Mouse (Mus musculus): Measurements from ENCODE around the gene Ern2. TPM values are rescaled to one million over a fixed set of nuclear protein-coding genes. Genes with fewer than 3 reads are reported as not detected.
A peak's percentile ranks its signal among the peaks of the same experiment; 100 is the strongest.

Ern2 gene
- polyA plus RNA-seq, 1 experiment from 2014 or later: 0.68 TPM

DNA sequence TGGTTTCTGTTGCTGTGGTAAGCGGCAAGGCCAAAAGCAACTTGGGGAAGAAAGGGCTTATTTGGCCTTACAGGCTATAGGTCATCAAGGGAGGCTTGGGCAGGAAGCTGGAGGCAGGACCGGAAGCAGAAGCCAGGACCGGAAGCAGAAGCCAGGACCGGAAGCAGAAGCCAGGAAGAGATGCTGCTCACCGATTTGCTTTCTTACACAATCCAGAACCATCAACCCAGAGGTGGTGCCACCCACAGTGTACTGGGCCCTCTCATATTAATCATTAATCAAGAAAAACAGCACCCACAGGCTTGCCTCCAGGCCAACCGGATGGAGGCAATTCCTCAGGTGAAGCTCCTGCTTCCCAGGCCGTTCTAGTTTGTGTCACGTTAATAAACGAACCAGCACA, 10.8 kb upstream of the Ern2 start:
- Histone ChIP-seq H3K9ac (no peak overlapping the region), H3K36me3 (no peaks in the 10 kb centered on the region), H3K4me2 (no peak overlapping the region), H3K4me3 (no peak overlapping the region), H3K27me3 (no peaks in the 10 kb centered on the region), H3K9me3 (no peaks in the 10 kb centered on the region), H3K4me1 (replicated peaks) (no peaks in the 10 kb centered on the region), H3K27ac (replicated peaks) (no peak overlapping the region)
- ATAC-seq (ENCODE audit: low read depth): no peak
- WGBS: 86% methylated on average over 9 of the region's 9 CpGs

DNA sequence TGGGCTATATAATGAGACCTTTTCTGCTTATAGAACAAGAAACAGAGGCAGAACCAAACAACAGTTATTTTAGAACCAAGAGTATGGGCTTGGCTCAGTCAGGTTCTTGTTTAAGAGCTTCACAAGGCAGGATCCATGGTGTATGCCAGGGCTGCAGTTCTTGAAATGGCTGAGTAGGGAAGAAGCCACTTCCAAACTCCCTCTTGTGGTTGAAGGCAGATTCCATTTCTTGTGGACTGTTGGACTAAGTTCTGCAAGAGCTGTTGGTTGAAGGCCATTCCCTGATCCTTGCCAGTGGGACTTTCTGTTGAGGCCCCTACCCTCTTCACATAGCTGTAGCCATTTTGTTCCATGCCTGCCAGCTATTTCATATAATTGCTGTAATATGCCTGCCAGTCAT, 7.9 kb upstream of the Ern2 start:
- Histone ChIP-seq H3K4me3 (no peak overlapping the region), H3K4me1 (replicated peaks) (no peaks in the 10 kb centered on the region), H3K4me2 (no peak overlapping the region), H3K27me3 (no peaks in the 10 kb centered on the region), H3K9me3 (no peaks in the 10 kb centered on the region), H3K36me3 (no peaks in the 10 kb centered on the region), H3K9ac (no peak overlapping the region), H3K27ac (replicated peaks) (no peak overlapping the region)
- ATAC-seq (ENCODE audit: low read depth): no peak

DNA sequence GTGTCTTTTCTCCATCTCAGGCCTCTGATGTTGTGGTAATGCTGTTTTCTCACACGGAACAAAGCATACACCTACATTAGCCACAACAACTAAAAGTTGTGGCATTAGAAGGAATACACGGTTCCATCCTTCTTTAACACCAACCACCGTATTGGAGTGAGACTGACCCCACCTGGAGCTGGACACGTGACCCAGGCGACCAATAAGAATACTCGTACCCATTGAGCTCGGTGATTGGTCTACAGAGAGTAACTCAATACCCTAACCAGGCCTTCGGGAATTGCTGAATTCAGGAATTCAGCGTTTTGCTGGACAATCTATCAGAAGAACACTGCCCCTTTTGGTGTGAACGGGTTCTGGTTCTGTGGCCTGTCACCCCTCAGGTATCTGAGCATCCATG, 5.1 kb upstream of the Ern2 start:
- no peak for ATAC-seq (ENCODE audit: low read depth)
- Histone ChIP-seq H3K9me3 (no peaks in the 10 kb centered on the region), H3K4me1 (replicated peaks) (no peaks in the 10 kb centered on the region), H3K36me3 (no peaks in the 10 kb centered on the region), H3K4me2 (no peak overlapping the region), H3K9ac (no peak overlapping the region), H3K27me3 (no peaks in the 10 kb centered on the region), H3K27ac (replicated peaks) (no peak overlapping the region), H3K4me3 (no peak overlapping the region)
- 66% methylated on average over 10 of the region's 10 CpGs for WGBS

DNA sequence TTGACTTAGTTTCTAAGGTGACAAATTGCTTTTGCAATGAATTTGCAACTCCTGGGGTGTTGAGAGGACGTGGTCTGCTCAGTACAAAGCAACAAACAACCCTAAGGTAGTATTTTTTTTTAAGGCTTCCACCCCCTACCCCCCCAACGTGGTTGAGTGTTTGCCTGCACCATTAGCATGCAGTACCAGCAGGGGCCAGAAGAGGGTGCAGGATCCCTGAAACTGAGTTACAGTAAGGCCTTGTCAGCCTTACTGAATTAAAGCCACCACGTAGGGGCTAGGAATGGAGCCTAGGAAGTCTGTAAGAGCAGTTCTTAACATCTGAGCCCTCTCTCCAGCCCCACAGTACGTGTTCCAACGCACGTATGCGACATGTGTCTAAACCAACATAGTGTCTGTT, 3.5 kb upstream of the Ern2 start:
- Histone ChIP-seq H3K4me3 (no peak overlapping the region), H3K4me1 (replicated peaks) (peaks cover 3% of the 10 kb centered on the region; the same call in 1 of the 2 replicates), H3K27ac (replicated peaks) (no peak overlapping the region), H3K9ac (no peak overlapping the region), H3K27me3 (no peaks in the 10 kb centered on the region), H3K9me3 (no peaks in the 10 kb centered on the region), H3K4me2 (no peak overlapping the region), H3K36me3 (no peaks in the 10 kb centered on the region)
- no peak for ATAC-seq (ENCODE audit: low read depth)
- WGBS: 25% methylated on average over 7 of the region's 7 CpGs

DNA sequence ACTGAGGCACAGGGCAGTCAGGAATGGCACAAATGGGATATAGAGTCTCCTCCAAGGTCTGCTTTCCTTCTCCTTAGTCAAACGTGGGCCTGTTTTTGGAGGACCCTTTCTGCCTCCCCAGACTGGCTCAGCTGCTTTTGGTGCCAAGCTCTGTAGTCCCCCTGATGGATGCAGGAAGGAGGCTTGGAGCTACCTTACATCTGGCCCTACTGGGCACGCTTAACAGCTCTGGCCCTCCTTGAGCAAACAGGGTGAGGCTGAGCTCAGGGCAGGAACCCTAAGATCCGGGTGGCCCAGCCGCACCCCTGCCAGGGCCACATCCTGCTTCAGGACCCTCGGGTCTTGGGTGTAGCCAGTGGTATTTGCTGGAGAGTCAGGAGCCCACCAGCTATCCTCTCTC, 1.4 kb downstream of the Ern2 start:
- ATAC-seq (ENCODE audit: low read depth): no peak
- WGBS: 80% methylated on average over 5 of the region's 5 CpGs
- Histone ChIP-seq H3K4me1 (replicated peaks) (peaks cover 3% of the 10 kb centered on the region; the same call in 1 of the 2 replicates), H3K27ac (replicated peaks) (no peak overlapping the region), H3K9ac (no peak overlapping the region), H3K27me3 (no peaks in the 10 kb centered on the region), H3K36me3 (no peaks in the 10 kb centered on the region), H3K4me2 (no peak overlapping the region), H3K9me3 (no peaks in the 10 kb centered on the region), H3K4me3 (no peak overlapping the region)

DNA sequence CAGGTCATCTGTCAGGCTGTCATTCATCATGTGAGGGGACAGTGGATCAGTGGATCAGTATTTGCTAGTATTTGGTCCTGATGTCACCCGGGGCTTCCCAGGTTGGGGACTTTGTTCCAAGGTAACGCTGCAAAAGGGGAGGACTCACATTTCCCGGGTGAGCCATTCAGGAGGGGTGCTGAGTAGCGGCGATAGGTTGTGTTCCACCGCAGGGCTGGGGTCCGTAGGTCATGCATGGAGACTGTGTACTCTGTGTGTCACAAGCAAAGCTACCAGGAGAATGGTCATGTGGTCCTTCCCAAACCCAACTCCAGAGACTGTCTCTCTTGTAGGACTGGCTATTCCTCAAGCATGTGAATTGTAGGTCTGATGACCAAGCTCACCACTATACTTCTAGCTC, 5.3 kb downstream of the Ern2 start:
- no peak overlapping the region for H3K27ac ChIP-seq (replicated peaks)
- H3K4me3 ChIP-seq: no peak overlapping the region
- no peak for ATAC-seq (ENCODE audit: low read depth)
- no peaks in the 10 kb centered on the region for H3K36me3 ChIP-seq
- H3K4me1 ChIP-seq (replicated peaks): peaks cover under 1% of the 10 kb centered on the region; the same call in 1 of the 2 replicates
- no peaks in the 10 kb centered on the region for H3K9me3 ChIP-seq
- no peaks in the 10 kb centered on the region for H3K27me3 ChIP-seq
- no peak overlapping the region for H3K9ac ChIP-seq
- 91% methylated on average over 7 of the region's 7 CpGs for WGBS
- no peak overlapping the region for H3K4me2 ChIP-seq

DNA sequence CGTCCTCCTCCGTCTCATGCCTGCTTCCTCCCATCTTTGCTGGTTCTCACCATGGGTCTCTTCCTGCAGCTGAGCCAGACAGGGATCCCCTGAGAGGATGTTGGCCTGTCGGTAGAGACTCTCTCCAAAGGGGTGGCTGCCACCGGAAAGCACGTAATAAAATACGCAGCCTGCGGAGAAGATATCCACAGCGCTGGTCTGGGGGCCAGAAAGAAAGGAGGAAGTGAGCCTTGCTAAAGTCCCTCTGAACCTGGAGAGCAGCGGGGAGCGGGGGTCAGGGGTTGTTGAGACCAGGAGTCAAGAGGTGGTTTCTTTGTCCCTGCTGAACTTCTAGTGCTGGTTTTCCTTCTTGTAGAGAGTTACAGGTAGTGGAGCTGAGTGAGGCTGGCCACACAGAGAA, 14.4 kb downstream of the Ern2 start:
- H3K27me3 ChIP-seq: no peaks in the 10 kb centered on the region
- ATAC-seq (ENCODE audit: low read depth): no peak
- no peaks in the 10 kb centered on the region for H3K9me3 ChIP-seq
- no peak overlapping the region for H3K4me2 ChIP-seq
- WGBS: 74% methylated on average over 10 of the region's 10 CpGs
- H3K27ac ChIP-seq (replicated peaks): no peak overlapping the region
- H3K36me3 ChIP-seq: peaks cover 33% of the 10 kb centered on the region
- no peak overlapping the region for H3K9ac ChIP-seq
- no peak overlapping the region for H3K4me3 ChIP-seq
- H3K4me1 ChIP-seq (replicated peaks): no peaks in the 10 kb centered on the region

DNA sequence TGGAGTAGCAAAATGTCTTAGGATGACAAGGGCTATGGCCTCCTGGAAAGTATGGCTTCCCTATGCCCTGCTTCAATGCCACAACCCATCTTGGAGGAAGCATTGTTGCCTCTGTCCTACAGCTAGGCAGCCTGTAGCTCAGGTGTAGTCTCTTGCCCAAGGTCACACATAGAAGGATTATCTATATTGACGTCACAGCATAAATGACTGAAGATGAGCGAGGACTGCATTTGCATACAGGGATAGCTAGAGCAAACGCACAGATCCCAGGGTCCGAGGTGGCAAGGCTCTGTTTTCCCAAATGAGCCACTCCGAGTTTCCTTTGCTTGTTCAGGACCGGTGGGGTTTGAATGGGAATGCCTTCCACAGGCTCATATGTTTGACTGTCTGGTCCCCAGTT, 15.3 kb downstream of the Ern2 start:
- WGBS: 78% methylated on average over 6 of the region's 6 CpGs
- Histone ChIP-seq H3K9ac (no peak overlapping the region), H3K27me3 (no peaks in the 10 kb centered on the region), H3K4me1 (replicated peaks) (no peaks in the 10 kb centered on the region), H3K4me2 (no peak overlapping the region), H3K27ac (replicated peaks) (no peak overlapping the region), H3K9me3 (no peaks in the 10 kb centered on the region), H3K36me3 (peaks cover 39% of the 10 kb centered on the region), H3K4me3 (no peak overlapping the region)
- no peak for ATAC-seq (ENCODE audit: low read depth)

DNA sequence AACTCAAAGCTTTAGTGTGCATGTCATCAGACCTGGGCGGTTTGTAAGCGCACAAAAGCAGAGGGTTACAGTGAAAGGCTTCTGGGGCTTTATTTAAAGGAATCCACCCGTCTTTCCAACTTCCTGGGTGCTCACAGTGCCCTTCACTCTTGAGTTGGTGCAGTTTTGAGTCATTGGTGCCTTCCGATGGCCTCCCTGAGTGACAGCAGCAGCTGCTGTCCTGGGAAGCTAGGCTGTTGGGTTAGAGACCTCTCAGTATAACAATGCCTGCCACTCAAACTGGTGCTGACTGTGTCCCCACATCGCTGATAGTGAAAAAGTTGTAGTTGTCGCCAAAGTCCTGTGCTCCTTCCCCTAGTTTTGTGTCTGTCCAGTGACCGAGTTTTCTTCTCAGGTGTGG, 18.8 kb downstream of the Ern2 start:
- ATAC-seq (ENCODE audit: low read depth): no peak
- Histone ChIP-seq H3K4me2 (no peak overlapping the region), H3K4me3 (no peak overlapping the region), H3K27ac (replicated peaks) (no peak overlapping the region), H3K9me3 (no peaks in the 10 kb centered on the region), H3K4me1 (replicated peaks) (no peaks in the 10 kb centered on the region), H3K36me3 (peaks cover 57% of the 10 kb centered on the region), H3K9ac (no peak overlapping the region), H3K27me3 (no peaks in the 10 kb centered on the region)
- 92% methylated on average over 7 of the region's 7 CpGs for WGBS

DNA sequence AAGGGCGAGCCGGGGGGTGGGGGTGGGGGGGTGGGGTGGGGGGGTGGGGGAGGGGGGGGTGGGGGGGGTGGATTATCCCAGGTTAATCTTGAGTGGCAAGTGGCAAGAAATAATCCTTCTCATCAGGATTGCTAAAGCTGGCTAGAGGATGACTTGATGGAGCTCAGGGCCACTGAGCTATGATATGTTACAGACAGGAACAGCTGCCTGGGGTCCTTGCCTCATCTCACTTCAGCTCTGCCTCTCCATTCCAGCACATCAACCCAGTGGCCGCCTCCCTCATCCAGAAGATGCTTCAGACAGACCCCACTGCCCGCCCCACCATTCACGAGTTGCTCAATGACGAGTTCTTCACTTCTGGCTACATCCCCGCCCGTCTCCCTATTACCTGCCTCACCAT, 22.2 kb downstream of the Ern2 start:
- no peak for ATAC-seq (ENCODE audit: low read depth)
- H3K27ac ChIP-seq (replicated peaks): no peak overlapping the region
- no peak overlapping the region for H3K4me3 ChIP-seq
- H3K27me3 ChIP-seq: no peaks in the 10 kb centered on the region
- 92% methylated on average over 8 of the region's 8 CpGs for WGBS
- peaks cover 26% of the 10 kb centered on the region for H3K4me1 ChIP-seq (replicated peaks)
- H3K36me3 ChIP-seq: peaks cover 41% of the 10 kb centered on the region
- no peak overlapping the region for H3K9ac ChIP-seq
- H3K4me2 ChIP-seq: no peak overlapping the region
- H3K9me3 ChIP-seq: no peaks in the 10 kb centered on the region

DNA sequence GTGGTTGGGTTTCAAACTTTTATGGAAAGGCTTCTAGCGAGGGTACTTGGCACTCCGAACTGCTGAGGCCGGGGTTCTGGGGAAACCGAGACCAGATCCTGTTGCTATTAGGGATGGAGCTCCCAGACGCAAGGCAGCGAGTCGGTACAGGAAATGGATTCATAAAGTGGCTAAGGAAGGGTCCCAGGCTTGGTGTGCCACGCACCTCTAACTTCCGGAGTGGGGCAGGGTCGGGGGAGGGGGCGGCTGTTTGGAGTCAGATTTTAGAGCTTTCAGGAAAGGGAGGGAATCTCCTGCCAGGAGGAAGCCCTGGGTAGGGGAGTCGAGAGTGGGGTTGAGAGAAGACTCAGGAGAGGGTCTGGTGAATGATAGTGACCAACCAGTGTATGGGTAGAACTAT, 26.0 kb downstream of the Ern2 start:
- 1% methylated on average over 12 of the region's 12 CpGs for WGBS
- H3K27me3 ChIP-seq: no peaks in the 10 kb centered on the region
- H3K4me1 ChIP-seq (replicated peaks): peaks cover 42% of the 10 kb centered on the region
- no peak for ATAC-seq (ENCODE audit: low read depth)
- H3K9me3 ChIP-seq: no peaks in the 10 kb centered on the region
- H3K36me3 ChIP-seq: peaks cover 23% of the 10 kb centered on the region
- peak overlapping the region; percentile 99 for H3K4me2 ChIP-seq
- H3K27ac ChIP-seq (replicated peaks): no peak overlapping the region
- H3K4me3 ChIP-seq: peak overlapping the region; percentile 60
- peak overlapping the region; percentile 61 for H3K9ac ChIP-seq

DNA sequence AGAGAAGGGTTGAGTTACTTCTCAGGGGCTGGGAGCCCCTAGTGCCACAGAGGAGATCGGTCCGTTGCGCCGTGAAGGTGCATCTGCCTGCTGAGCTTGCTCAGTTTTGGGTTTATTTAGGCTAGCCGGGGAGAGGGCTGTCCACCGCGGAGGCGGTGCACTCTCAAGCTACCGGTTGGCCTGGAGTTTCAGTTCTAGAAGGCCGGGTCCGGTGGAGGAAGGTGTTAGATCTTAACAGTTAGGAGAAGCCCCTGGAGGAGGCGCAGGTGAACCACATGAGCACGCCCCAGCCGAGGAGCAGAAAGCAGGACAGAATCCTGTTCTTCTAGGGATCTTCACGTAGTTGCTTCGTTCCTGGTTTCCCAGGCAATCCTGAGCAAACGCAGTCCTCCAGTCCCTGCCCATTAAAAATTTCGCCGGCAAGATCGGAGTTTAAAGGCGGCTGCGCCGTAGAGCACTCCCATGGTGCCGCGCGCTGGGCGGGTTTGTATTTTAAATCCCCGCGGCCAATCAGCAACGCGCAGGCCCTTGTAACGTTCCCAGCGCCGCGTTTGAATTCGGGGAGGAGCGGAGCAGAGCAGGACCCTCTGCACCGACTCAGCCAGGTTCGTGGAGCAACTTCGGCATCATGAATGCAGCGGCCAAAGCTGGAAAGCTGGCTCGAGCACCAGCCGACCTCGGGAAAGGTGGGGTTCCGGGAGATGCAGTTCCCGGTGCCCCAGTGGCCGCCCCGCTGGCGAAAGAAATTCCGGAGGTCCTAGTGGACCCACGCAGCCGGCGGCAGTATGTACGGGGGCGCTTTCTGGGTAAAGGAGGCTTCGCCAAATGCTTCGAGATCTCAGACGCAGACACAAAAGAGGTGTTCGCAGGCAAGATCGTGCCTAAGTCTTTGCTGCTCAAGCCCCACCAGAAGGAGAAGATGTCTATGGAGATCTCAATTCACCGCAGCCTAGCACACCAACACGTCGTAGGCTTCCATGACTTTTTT, 26.8 kb downstream of the Ern2 start, which contains the start of gene Plk1:
TSS of gene Plk1 (plus strand) at position 525 of the 988 bp plus-strand sequence.
- peak within 1 kb of the TSS; percentile 60 for H3K4me3 ChIP-seq
- H3K9ac ChIP-seq: peak within 1 kb of the TSS; percentile 83
- peaks cover 42% of the 10 kb centered on the region for H3K4me1 ChIP-seq (replicated peaks)
- peak; percentile 94 for ATAC-seq (ENCODE audit: low read depth)
- H3K27ac ChIP-seq (replicated peaks): peak within 1 kb of the TSS; percentile 43
- H3K4me2 ChIP-seq: peak within 1 kb of the TSS; percentile 99
- no peaks in the 10 kb centered on the region for H3K27me3 ChIP-seq
- WGBS: under 1% methylated on average over 63 of the region's 63 CpGs
- peaks cover 17% of the 10 kb centered on the region for H3K36me3 ChIP-seq
- no peaks in the 10 kb centered on the region for H3K9me3 ChIP-seq

All from neural tube, embryonic 13.5 days (tissue).